Mouse (Mus musculus): ENCODE measurements around the gene Ttc28. TPM values are rescaled to one million over a fixed set of nuclear protein-coding genes. Genes with fewer than 3 reads are reported as not detected.

Ttc28 gene
- polyA plus RNA-seq, 1 experiment from 2014 or later, result 11.7 TPM

GRCm38 (mm10) chr5:111032687-111033295 is 153.2 kb downstream of the Ttc28 start:
- ATAC-seq (replicated peaks; ENCODE audit: insufficient number of reproducible peaks, low FRiP score, low TSS enrichment, low read depth) (no peak), DNase-seq (ENCODE audit: low spot score) (no peak)
- Histone ChIP-seq H3K27me3 (ENCODE audit: control insufficient read depth, insufficient read depth, low read length) (no peaks in the 10 kb centered on the region), H3K4me2 (ENCODE audit: low read depth, low read length) (no peak overlapping the region), H3K27ac (replicated peaks; ENCODE audit: low read depth, low read length) (no peak overlapping the region), H3K9me3 (replicated peaks; ENCODE audit: control insufficient read depth, low read length) (no peaks in the 10 kb centered on the region), H3K4me1 (ENCODE audit: control insufficient read depth, insufficient read depth, low read length) (no peaks in the 10 kb centered on the region), H3K4me3 (ENCODE audit: low read depth, low read length) (no peak overlapping the region), H3K36me3 (replicated peaks; ENCODE audit: control insufficient read depth, insufficient read depth, low read depth, low read length) (no peaks in the 10 kb centered on the region), H3K9ac (replicated peaks; ENCODE audit: low read length) (no peak overlapping the region)
- WGBS, result 83% methylated on average over 10 of the region's 10 CpGs

GRCm38 (mm10) chr5:111033489-111033888 is 153.9 kb downstream of the Ttc28 start:
- 89% methylated on average over 4 of the region's 4 CpGs for whole genome bisulfite sequencing
- H3K27me3 ChIP-seq (ENCODE audit: control insufficient read depth, insufficient read depth, low read length), result no peaks in the 10 kb centered on the region
- H3K27ac ChIP-seq (replicated peaks; ENCODE audit: low read depth, low read length), result no peak overlapping the region
- DNase-seq (ENCODE audit: low spot score) (no peak), ATAC-seq (replicated peaks; ENCODE audit: insufficient number of reproducible peaks, low FRiP score, low TSS enrichment, low read depth) (no peak)
- H3K4me2 ChIP-seq (ENCODE audit: low read depth, low read length), result no peak overlapping the region
- H3K9ac ChIP-seq (replicated peaks; ENCODE audit: low read length), result no peak overlapping the region
- no peaks in the 10 kb centered on the region for H3K4me1 ChIP-seq (ENCODE audit: control insufficient read depth, insufficient read depth, low read length)
- no peaks in the 10 kb centered on the region for H3K9me3 ChIP-seq (replicated peaks; ENCODE audit: control insufficient read depth, low read length)
- no peaks in the 10 kb centered on the region for H3K36me3 ChIP-seq (replicated peaks; ENCODE audit: control insufficient read depth, insufficient read depth, low read depth, low read length)
- H3K4me3 ChIP-seq (ENCODE audit: low read depth, low read length), result no peak overlapping the region

GRCm38 (mm10) chr5:111037123-111037748 is 157.6 kb downstream of the Ttc28 start:
- no peaks in the 10 kb centered on the region for H3K9me3 ChIP-seq (replicated peaks; ENCODE audit: control insufficient read depth, low read length)
- no peak overlapping the region for H3K4me2 ChIP-seq (ENCODE audit: low read depth, low read length)
- ATAC-seq (replicated peaks; ENCODE audit: insufficient number of reproducible peaks, low FRiP score, low TSS enrichment, low read depth) (no peak), DNase-seq (ENCODE audit: low spot score) (no peak)
- no peak overlapping the region for H3K9ac ChIP-seq (replicated peaks; ENCODE audit: low read length)
- H3K36me3 ChIP-seq (replicated peaks; ENCODE audit: control insufficient read depth, insufficient read depth, low read depth, low read length), result no peaks in the 10 kb centered on the region
- 81% methylated on average over 7 of the region's 7 CpGs for WGBS
- no peaks in the 10 kb centered on the region for H3K4me1 ChIP-seq (ENCODE audit: control insufficient read depth, insufficient read depth, low read length)
- H3K27ac ChIP-seq (replicated peaks; ENCODE audit: low read depth, low read length), result no peak overlapping the region
- H3K27me3 ChIP-seq (ENCODE audit: control insufficient read depth, insufficient read depth, low read length), result no peaks in the 10 kb centered on the region
- no peak overlapping the region for H3K4me3 ChIP-seq (ENCODE audit: low read depth, low read length)

GRCm38 (mm10) chr5:111039771-111040170 is 160.2 kb downstream of the Ttc28 start:
- WGBS, result 68% methylated on average over 6 of the region's 6 CpGs
- ATAC-seq (replicated peaks; ENCODE audit: insufficient number of reproducible peaks, low FRiP score, low TSS enrichment, low read depth) (no peak), DNase-seq (ENCODE audit: low spot score) (no peak)
- Histone ChIP-seq H3K4me1 (ENCODE audit: control insufficient read depth, insufficient read depth, low read length) (no peaks in the 10 kb centered on the region), H3K9me3 (replicated peaks; ENCODE audit: control insufficient read depth, low read length) (no peaks in the 10 kb centered on the region), H3K36me3 (replicated peaks; ENCODE audit: control insufficient read depth, insufficient read depth, low read depth, low read length) (no peaks in the 10 kb centered on the region), H3K4me2 (ENCODE audit: low read depth, low read length) (no peak overlapping the region), H3K27ac (replicated peaks; ENCODE audit: low read depth, low read length) (no peak overlapping the region), H3K27me3 (ENCODE audit: control insufficient read depth, insufficient read depth, low read length) (no peaks in the 10 kb centered on the region), H3K4me3 (ENCODE audit: low read depth, low read length) (no peak overlapping the region), H3K9ac (replicated peaks; ENCODE audit: low read length) (no peak overlapping the region)

- WGBS, result 77% methylated on average over 5 of the region's 5 CpGs
- Histone ChIP-seq H3K4me2 (ENCODE audit: low read depth, low read length) (no peak overlapping the region), H3K36me3 (replicated peaks; ENCODE audit: control insufficient read depth, insufficient read depth, low read depth, low read length) (no peaks in the 10 kb centered on the region), H3K4me1 (ENCODE audit: control insufficient read depth, insufficient read depth, low read length) (no peaks in the 10 kb centered on the region), H3K9me3 (replicated peaks; ENCODE audit: control insufficient read depth, low read length) (no peaks in the 10 kb centered on the region), H3K4me3 (ENCODE audit: low read depth, low read length) (no peak overlapping the region), H3K9ac (replicated peaks; ENCODE audit: low read length) (no peak overlapping the region), H3K27me3 (ENCODE audit: control insufficient read depth, insufficient read depth, low read length) (no peaks in the 10 kb centered on the region), H3K27ac (replicated peaks; ENCODE audit: low read depth, low read length) (no peak overlapping the region)
- DNase-seq (ENCODE audit: low spot score), result no peak
- no peak for ATAC-seq (replicated peaks; ENCODE audit: insufficient number of reproducible peaks, low FRiP score, low TSS enrichment, low read depth)
These were observed 162.3 kb downstream of the Ttc28 start for GRCm38 (mm10) chr5:111041952-111042351.

GRCm38 (mm10) chr5:111044193-111044592 is 164.6 kb downstream of the Ttc28 start:
- H3K4me3 ChIP-seq (ENCODE audit: low read depth, low read length), result no peak overlapping the region
- no peak overlapping the region for H3K9ac ChIP-seq (replicated peaks; ENCODE audit: low read length)
- 28% methylated on average over 7 of the region's 7 CpGs for WGBS
- H3K27me3 ChIP-seq (ENCODE audit: control insufficient read depth, insufficient read depth, low read length), result no peaks in the 10 kb centered on the region
- H3K4me2 ChIP-seq (ENCODE audit: low read depth, low read length), result no peak overlapping the region
- no peaks in the 10 kb centered on the region for H3K4me1 ChIP-seq (ENCODE audit: control insufficient read depth, insufficient read depth, low read length)
- no peaks in the 10 kb centered on the region for H3K9me3 ChIP-seq (replicated peaks; ENCODE audit: control insufficient read depth, low read length)
- DNase-seq (ENCODE audit: low spot score) (no peak), ATAC-seq (replicated peaks; ENCODE audit: insufficient number of reproducible peaks, low FRiP score, low TSS enrichment, low read depth) (no peak)
- H3K27ac ChIP-seq (replicated peaks; ENCODE audit: low read depth, low read length), result no peak overlapping the region
- H3K36me3 ChIP-seq (replicated peaks; ENCODE audit: control insufficient read depth, insufficient read depth, low read depth, low read length), result no peaks in the 10 kb centered on the region

GRCm38 (mm10) chr5:111046359-111046758 is 166.8 kb downstream of the Ttc28 start:
- Histone ChIP-seq H3K9me3 (replicated peaks; ENCODE audit: control insufficient read depth, low read length) (no peaks in the 10 kb centered on the region), H3K27me3 (ENCODE audit: control insufficient read depth, insufficient read depth, low read length) (no peaks in the 10 kb centered on the region), H3K9ac (replicated peaks; ENCODE audit: low read length) (no peak overlapping the region), H3K4me2 (ENCODE audit: low read depth, low read length) (no peak overlapping the region), H3K36me3 (replicated peaks; ENCODE audit: control insufficient read depth, insufficient read depth, low read depth, low read length) (no peaks in the 10 kb centered on the region), H3K27ac (replicated peaks; ENCODE audit: low read depth, low read length) (no peak overlapping the region), H3K4me3 (ENCODE audit: low read depth, low read length) (no peak overlapping the region), H3K4me1 (ENCODE audit: control insufficient read depth, insufficient read depth, low read length) (no peaks in the 10 kb centered on the region)
- no peak for ATAC-seq (replicated peaks; ENCODE audit: insufficient number of reproducible peaks, low FRiP score, low TSS enrichment, low read depth)
- WGBS, result 91% methylated on average over 6 of the region's 6 CpGs
- no peak for DNase-seq (ENCODE audit: low spot score)

- Histone ChIP-seq H3K27ac (replicated peaks; ENCODE audit: low read depth, low read length) (no peak overlapping the region), H3K4me2 (ENCODE audit: low read depth, low read length) (no peak overlapping the region; the same call in 1 of the 2 replicates), H3K4me1 (ENCODE audit: control insufficient read depth, insufficient read depth, low read length) (no peaks in the 10 kb centered on the region), H3K9me3 (replicated peaks; ENCODE audit: control insufficient read depth, low read length) (no peaks in the 10 kb centered on the region), H3K27me3 (ENCODE audit: control insufficient read depth, insufficient read depth, low read length) (no peaks in the 10 kb centered on the region), H3K4me3 (ENCODE audit: low read depth, low read length) (no peak overlapping the region), H3K36me3 (replicated peaks; ENCODE audit: control insufficient read depth, insufficient read depth, low read depth, low read length) (no peaks in the 10 kb centered on the region), H3K9ac (replicated peaks; ENCODE audit: low read length) (no peak overlapping the region)
- no peak for ATAC-seq (replicated peaks; ENCODE audit: insufficient number of reproducible peaks, low FRiP score, low TSS enrichment, low read depth)
- 66% methylated on average over 14 of the region's 14 CpGs for WGBS
- no peak for DNase-seq (ENCODE audit: low spot score)
These were observed 167.4 kb downstream of the Ttc28 start for GRCm38 (mm10) chr5:111046841-111047476.

All from embryonic facial prominence, embryonic 11.5 days (tissue).